Mouse (Mus musculus): ENCODE measurements around the gene Obox2. TPM values are rescaled to one million over a fixed set of nuclear protein-coding genes. Genes with fewer than 3 reads are reported as not detected.
"Not testable (repeated sequence)": the region's sequence is repeated elsewhere in the genome, so short reads cannot be mapped to it uniquely, and the experiment has no call there.

Obox2 gene
- polyA plus RNA-seq (2014; fragmentation: Nextera tagmentation; extraction: Ambion mirVana): not detected in 2 replicates

GRCm38 (mm10) chr7:15388421-15388998 is at the start of gene Obox2, which contains the start of gene Obox1:
Gene Obox2 (plus strand): TSS chr7:15388721.
Gene Obox1 (plus strand): TSS chr7:15388948.
- not testable (repeated sequence) for H3K27me3 ChIP-seq (ENCODE audit: control insufficient read depth, insufficient read depth, low read length); H3K9ac ChIP-seq (ENCODE audit: low read depth, low read length); DNase-seq (ENCODE audit: low spot score); H3K4me1 ChIP-seq (replicated peaks; ENCODE audit: control insufficient read depth, insufficient read depth, low read length); H3K4me3 ChIP-seq (ENCODE audit: low read depth, low read length); H3K27ac ChIP-seq (ENCODE audit: low read depth, low read length); H3K9me3 ChIP-seq (ENCODE audit: control insufficient read depth, low read length); H3K4me2 ChIP-seq (replicated peaks; ENCODE audit: low read depth, low read length); H3K36me3 ChIP-seq (ENCODE audit: control insufficient read depth, insufficient read depth, low read length); ATAC-seq (ENCODE audit: low FRiP score)
- no CpG with 5 or more reads among the region's 2 CpGs for WGBS

GRCm38 (mm10) chr7:15399147-15399874 is 10.8 kb downstream of the Obox2 start:
- H3K4me2 ChIP-seq (replicated peaks; ENCODE audit: low read depth, low read length); H3K27ac ChIP-seq (ENCODE audit: low read depth, low read length); DNase-seq (ENCODE audit: low spot score); ATAC-seq (ENCODE audit: low FRiP score); H3K4me1 ChIP-seq (replicated peaks; ENCODE audit: control insufficient read depth, insufficient read depth, low read length); H3K36me3 ChIP-seq (ENCODE audit: control insufficient read depth, insufficient read depth, low read length); H3K9me3 ChIP-seq (ENCODE audit: control insufficient read depth, low read length); H3K9ac ChIP-seq (ENCODE audit: low read depth, low read length); H3K27me3 ChIP-seq (ENCODE audit: control insufficient read depth, insufficient read depth, low read length); H3K4me3 ChIP-seq (ENCODE audit: low read depth, low read length): not testable (repeated sequence)
- WGBS: 77% methylated on average over 3 of the region's 3 CpGs

- not testable (repeated sequence) for H3K4me1 ChIP-seq (replicated peaks; ENCODE audit: control insufficient read depth, insufficient read depth, low read length); H3K36me3 ChIP-seq (ENCODE audit: control insufficient read depth, insufficient read depth, low read length); H3K4me3 ChIP-seq (ENCODE audit: low read depth, low read length); H3K9ac ChIP-seq (ENCODE audit: low read depth, low read length); ATAC-seq (ENCODE audit: low FRiP score); H3K27ac ChIP-seq (ENCODE audit: low read depth, low read length); H3K4me2 ChIP-seq (replicated peaks; ENCODE audit: low read depth, low read length); DNase-seq (ENCODE audit: low spot score); H3K27me3 ChIP-seq (ENCODE audit: control insufficient read depth, insufficient read depth, low read length); H3K9me3 ChIP-seq (ENCODE audit: control insufficient read depth, low read length)
- 89% methylated on average over 10 of the region's 10 CpGs for WGBS
Measured at GRCm38 (mm10) chr7:15406816-15407215, 18.3 kb downstream of the Obox2 start.

- 87% methylated on average over 8 of the region's 9 CpGs for WGBS
- ATAC-seq (ENCODE audit: low FRiP score): not testable (repeated sequence)
Measured at GRCm38 (mm10) chr7:15418046-15418445, 29.5 kb downstream of the Obox2 start.

GRCm38 (mm10) chr7:15425537-15425936 is 37.0 kb downstream of the Obox2 start:
- not testable (repeated sequence) for H3K9me3 ChIP-seq (ENCODE audit: control insufficient read depth, low read length)
- 78% methylated on average over 3 of the region's 4 CpGs for WGBS

More at GRCm38 (mm10) chr7:15418046-15418445, 29.5 kb downstream of the Obox2 start:
- not testable (repeated sequence) for H3K27me3 ChIP-seq (ENCODE audit: control insufficient read depth, insufficient read depth, low read length); DNase-seq (ENCODE audit: low spot score); H3K4me1 ChIP-seq (replicated peaks; ENCODE audit: control insufficient read depth, insufficient read depth, low read length); H3K4me3 ChIP-seq (ENCODE audit: low read depth, low read length); H3K36me3 ChIP-seq (ENCODE audit: control insufficient read depth, insufficient read depth, low read length); H3K9ac ChIP-seq (ENCODE audit: low read depth, low read length); H3K4me2 ChIP-seq (replicated peaks; ENCODE audit: low read depth, low read length); H3K9me3 ChIP-seq (ENCODE audit: control insufficient read depth, low read length); H3K27ac ChIP-seq (ENCODE audit: low read depth, low read length)

More at GRCm38 (mm10) chr7:15425537-15425936, 37.0 kb downstream of the Obox2 start:
- DNase-seq (ENCODE audit: low spot score); ATAC-seq (ENCODE audit: low FRiP score); H3K27me3 ChIP-seq (ENCODE audit: control insufficient read depth, insufficient read depth, low read length); H3K27ac ChIP-seq (ENCODE audit: low read depth, low read length); H3K4me1 ChIP-seq (replicated peaks; ENCODE audit: control insufficient read depth, insufficient read depth, low read length); H3K36me3 ChIP-seq (ENCODE audit: control insufficient read depth, insufficient read depth, low read length); H3K4me3 ChIP-seq (ENCODE audit: low read depth, low read length); H3K9ac ChIP-seq (ENCODE audit: low read depth, low read length); H3K4me2 ChIP-seq (replicated peaks; ENCODE audit: low read depth, low read length): not testable (repeated sequence)

Other genes starting within 250 kb of the Obox2 start
- gene Obox1, start 227 bp downstream of the Obox2 start, polyA plus RNA-seq (2014; fragmentation: Nextera tagmentation; extraction: Ambion mirVana): not detected in 2 replicates